Mouse (Mus musculus) left cerebral cortex, adult 18-20 months (tissue): ENCODE results near the gene Fam81a. TPM values are rescaled to one million over a fixed set of nuclear protein-coding genes. Genes with fewer than 3 reads are reported as not detected.

ENCODE experiments used
- DNase-seq, 2 experiments: peaks; one replicate each; pipeline ENCODE4 v3.0.0; 2021 to 2022; ENCODE audit warnings: low spot score in 2 of 2, mixed read lengths in 1 of 2
- total RNA-seq, 2 experiments: library from RNA; stranded (reverse); gene quantifications; 2 replicates each; pipeline ENCODE4 v1.2.3; 2021

Gene Fam81a
- total RNA-seq, 2 experiments from 2014 or later: 190 to 198 TPM

DNA sequence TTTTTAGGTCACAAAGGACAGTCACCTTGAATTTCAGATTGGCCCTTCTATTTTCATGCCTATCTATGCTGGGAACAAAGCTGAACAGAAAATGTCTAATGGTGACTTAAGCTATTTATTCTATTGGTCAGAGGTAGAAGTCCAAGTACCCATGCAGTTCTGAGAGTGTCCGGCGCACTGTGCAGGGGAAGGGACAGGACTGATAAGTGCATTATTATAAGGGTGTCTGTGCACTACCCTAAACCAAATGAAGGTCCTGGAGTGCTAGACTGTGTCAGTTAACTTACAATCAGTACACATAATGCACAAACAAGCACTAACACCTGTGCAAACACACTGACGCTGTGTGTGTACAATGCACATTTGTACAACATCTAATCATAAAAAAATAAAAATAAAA is 74.9 kb downstream of the Fam81a start:
- no peak for DNase-seq

DNA sequence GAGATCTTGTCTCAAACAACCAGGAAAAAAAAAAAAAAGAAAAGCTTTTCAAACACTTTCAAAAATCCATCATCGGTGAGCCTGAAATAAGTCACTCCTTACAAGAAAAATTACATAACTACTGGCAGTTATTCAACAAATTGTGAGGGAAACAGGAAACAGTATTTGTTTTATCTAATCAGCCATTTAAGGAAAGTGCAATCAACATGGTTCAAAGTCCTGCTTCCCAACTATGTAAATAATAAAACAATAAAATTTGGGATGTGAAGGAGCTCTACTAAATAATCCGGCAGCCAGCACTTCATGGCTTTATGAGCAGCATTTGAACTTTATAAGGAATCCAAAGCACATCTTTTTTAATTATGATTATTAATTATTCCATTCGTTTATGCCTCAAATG is 80.3 kb downstream of the Fam81a start:
- DNase-seq: no peak

DNA sequence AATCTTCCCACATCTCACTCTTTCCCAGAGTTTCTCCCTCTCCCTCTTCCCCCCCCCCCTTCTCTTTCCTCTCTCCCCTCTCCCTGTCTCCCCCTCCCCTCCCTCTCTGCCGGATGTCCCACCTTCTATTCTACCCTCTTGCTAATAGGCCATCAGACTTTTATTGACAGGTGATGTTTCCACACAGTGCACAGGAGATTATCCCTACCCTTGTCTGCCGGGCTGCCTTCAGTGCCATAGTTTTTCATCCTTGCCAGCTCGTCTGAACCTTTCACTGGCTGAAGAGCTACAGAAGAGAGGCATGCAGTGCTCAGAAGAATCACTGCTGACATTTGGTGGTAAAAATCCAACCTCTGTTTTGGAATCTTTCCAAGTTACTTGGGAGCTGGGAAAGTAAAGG is 88.9 kb downstream of the Fam81a start:
- DNase-seq: no peak

DNA sequence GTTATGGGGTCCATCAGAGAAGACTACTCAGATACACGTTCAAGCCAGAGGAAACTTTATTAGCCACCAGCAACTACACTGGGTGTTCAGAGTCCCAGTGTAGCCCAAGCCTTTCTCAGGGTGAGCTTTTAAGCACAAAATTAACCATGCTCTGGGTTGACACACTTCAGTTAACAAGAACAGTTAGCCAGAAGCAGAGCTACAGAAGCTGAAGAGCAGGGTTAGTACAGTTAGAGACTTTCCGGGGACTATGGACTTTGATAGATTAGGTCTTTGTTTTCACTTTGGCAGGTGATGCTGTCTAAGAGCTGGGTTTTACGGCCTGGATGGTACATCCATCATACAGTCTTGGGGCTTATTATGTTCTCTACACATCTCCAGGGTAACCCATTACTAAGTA is 89.6 kb downstream of the Fam81a start:
- no peak for DNase-seq

DNA sequence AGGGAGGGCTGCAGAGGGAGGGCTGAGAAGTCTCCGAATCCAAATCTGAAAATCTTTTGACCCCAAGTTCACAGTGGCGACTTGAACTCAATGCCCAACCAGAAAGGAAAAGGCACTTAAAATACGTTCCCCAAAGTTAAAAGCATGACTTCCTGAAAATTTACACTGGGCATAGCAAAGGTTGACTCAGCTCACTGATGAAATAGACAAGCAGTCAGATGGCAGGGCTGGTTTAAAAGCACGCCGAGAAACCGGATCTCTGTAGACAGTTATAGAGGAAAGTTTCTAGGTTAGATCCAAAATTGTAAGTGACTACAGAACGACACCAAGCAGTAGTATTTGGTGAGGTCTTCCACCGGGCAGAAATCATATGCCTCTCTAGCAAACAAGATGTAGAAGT is 92.5 kb downstream of the Fam81a start:
- no peak for DNase-seq

DNA sequence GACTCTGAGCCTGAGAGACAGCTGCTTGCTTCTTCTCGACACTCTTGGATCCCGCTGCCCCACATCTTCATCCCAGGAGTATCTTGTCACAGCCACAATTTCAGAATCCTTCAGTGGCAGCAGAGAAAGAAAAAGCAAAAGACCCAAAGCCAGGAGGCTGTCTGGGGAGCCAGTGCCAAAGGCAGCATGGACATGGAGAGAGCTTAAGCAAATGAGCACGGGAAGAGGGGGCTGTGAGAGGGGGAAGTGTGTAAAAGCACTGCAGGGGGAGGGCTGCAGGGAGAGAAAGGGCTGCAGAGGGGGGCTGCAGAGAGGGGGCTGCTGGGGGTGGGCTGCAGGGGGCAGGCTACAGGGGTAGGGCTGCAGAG is 93.0 kb downstream of the Fam81a start:
- DNase-seq: no peak

DNA sequence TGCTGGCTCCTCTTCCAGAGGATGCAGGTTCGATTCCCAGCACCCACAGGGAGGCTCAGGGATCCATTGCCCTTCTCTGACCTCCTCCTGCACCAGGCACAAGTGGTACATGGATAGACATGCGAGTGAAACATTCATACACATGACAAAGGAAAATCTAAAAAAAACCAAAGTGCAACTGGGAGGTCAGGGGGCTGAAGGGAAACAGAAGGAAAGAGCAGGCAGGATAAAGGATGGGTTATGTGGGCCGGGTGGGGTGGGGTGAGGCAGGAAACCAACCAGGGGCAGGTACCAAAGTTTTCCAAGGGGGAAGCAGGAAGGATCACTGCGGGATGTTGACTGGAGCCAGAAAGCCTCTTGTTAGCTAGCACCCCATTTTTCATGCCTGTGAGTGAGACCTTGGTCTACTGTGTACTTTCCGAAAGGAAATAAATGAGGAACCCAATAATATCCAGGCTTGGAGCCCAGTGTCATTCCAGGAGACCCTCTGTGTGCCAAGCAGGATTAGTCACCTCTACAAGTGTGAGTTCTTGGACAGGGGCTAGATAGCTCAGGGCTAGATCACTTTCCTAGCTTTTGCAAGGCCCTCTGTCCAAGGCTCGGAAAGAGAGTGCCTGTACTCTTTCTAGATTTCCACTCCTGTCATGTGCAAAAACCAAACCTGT is 93.5 kb downstream of the Fam81a start:
- no peak for DNase-seq

DNA sequence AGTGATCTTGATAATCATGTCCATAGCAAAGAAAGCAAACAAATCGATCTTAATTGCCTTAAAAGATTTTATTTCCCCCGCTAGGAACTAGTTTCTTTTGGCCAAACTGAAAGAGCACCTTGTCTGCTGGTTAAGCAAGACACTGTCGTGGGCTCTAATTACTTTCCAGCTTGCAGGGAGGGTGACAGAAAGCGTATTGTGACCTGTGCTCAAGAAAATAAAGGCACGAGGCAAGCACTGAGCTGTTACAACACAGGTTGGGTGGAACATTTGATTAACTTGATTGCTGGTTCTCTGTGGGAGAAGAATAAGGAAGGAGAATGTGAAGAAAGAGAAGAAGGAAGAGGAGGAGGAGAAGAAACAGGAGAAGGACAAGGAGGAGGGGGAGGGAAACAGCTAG is 94.1 kb downstream of the Fam81a start:
- DNase-seq: no peak

DNA sequence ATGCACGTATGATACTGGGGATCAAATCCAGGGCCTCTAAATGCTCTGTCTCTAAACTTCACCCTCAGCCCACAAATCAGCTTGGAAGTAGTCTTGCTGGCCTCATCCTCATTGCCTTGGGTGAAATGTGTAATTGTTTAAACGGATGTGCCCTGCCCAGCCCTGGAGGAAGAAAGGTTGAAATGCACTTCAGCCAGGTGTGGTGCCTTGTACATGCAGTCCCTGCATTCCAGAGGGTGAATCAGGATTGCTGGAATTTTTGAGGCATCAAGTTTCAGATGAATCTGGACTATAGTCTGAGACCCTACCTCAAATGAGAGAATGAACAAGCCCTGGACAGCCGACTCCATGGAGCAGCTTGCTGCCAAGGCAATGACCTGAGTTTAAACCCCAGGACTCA is 94.5 kb downstream of the Fam81a start:
- no peak for DNase-seq

DNA sequence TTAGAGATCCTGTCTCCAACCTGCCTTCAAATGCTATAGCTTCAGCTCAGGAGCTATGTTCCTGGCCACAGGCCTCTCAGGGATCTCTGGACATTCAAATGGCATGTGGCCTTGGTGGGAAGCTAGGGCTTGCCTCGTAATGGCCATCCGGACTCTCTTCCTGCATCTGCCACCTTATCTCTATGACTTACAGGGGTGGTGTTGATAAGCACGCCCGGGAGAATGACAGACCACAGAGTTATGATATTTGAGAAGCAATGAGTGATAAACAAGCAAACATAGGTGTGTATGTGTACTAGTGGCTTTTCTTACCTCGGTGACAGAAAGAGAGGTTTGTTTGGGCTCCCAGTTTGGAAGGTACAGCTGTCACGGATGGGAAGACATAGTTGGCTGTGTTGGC is 96.1 kb downstream of the Fam81a start:
- DNase-seq: no peak

DNA sequence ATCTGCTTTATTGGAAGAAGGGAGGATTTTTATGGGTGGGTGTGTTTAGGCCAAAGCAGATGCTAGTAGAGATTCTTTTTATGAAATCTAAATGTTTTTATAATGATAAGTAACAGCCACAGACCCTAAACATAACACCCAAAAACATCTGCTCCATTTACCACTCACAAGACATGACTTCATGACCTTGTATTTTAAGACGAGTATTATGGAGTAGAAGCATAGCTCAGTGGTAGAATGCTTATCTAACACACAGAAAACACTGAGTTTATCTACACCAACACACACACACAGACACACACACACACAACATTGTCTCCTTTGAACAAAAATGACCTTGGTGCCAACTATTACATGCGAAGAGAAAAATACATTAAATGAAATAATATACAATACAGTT is 97.5 kb downstream of the Fam81a start:
- DNase-seq: no peak

DNA sequence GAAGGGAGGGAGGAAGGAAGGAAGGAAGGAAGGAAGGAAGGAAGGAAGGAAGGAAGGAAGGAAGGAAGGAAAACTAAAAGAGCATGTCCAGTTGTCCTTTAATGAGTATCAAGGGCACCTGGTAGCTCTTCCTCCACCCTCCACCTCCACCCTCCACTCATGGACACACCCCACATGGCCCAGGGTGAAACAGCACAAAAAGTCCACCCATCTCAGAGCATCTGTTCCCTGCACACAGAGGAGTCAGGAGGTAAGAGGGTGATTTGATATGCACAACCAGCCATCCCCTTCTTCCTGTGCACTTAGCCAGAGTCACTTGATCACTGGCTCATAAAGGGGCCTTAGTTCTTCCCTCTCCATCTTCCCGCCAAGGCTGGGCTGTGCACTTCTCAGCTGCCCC is 99.4 kb downstream of the Fam81a start:
- DNase-seq: no peak

DNA sequence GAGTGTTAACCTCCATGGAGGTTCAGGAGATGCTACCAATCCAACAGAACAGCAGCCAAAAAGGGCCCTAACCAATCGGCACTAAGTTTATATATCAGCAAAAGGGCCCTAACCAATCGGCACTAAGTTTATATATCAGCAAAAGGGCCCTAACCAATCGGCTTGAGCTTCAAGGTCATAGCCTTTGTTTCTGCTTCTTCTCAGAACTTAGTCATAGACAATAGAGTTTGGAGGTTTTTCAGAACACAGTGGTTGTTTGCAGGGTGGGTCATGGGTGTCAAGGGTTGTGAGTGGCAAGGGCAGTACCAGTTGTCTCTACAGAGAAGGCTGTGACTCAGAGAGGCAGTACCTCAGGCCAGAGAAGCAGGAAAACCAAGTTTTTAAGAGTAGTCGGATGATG is 100.2 kb downstream of the Fam81a start:
- DNase-seq: no peak

DNA sequence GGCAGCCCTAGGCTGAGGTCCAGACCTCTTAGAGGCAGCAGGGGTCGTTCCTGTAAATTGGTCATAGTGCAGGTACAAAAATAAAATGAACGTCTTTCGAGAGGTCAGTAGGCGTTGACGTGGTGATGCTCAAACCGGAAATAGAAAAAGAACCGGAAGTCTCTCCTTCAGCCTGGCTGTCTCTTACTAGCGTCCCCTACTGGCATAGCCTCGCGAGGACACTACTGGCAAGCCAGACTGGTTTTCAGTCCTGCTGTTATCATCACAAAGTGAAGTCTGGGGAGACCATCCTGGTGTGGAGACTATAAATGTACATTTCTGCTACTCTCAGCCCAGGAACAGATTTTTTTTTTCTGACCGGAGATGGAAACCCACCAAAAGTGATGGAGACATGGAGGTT is 101.8 kb downstream of the Fam81a start:
- DNase-seq: no peak

DNA sequence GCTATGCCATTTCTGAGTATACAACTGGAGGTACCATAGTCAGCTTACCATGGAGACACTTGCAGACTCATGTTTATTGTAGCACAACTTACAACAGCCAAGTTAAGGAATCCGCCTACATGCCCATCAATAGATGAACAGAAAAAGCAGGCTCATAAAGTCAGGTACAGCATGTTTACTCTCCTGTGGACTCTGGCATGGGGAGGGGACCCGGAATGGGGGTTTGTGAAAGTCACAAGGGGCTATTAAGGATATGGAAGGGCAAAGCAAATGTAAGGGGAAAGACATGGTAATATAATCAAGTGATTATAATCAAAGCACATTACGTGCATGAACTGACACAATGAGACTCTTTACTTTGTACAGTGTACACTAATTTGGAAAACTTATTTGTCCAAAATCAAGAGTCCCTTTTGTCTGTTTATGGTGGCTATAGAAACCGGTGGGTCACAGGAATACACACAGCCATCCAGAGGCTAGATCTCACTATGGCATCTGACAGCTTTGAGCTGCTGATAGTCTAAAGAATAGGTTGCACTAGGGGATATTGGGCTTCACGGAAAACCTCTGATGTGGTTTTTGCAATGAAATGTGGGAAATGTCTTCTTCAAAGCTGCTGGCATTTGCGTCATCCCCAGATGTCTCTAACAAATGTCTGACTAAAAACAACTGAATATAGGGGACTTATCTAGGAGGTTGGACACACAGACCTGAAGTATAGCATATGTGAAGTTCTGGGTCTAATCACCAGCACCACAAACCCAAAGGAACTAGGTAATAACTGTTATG is 102.6 kb downstream of the Fam81a start:
- DNase-seq: no peak

Other genes with a start within 250 kb of the Fam81a start
- 10 to 100 TPM; 40.6 to 40.7 TPM for gene Bnip2, start 153.1 kb downstream of the Fam81a start, total RNA-seq
- gene Gtf2a2, start 130.0 kb downstream of the Fam81a start, total RNA-seq: 10 to 100 TPM; 46.5 to 49.9 TPM
- gene Gcnt3, start 104.5 kb downstream of the Fam81a start, total RNA-seq: not detected
- 10 to 100 TPM; 12.7 to 12.8 TPM for gene Myo1e, start 64.8 kb upstream of the Fam81a start, total RNA-seq